Mouse (Mus musculus) mature B cell (primary cell): ENCODE results near the gene Bptf.
"Not testable (repeated sequence)": the region's sequence is repeated elsewhere in the genome, so short reads cannot be mapped to it uniquely, and the experiment has no call there.

Experiments used
- in situ Hi-C: fragments of 300-500 bp; cut with MboI; formaldehyde crosslinking; loops from 2 replicates; pipeline ENCODE4 v1.14.3; 2019

Bptf gene

GRCm38 (mm10) chr11:107057391-107057790, 74.5 kb downstream of the Bptf start:
- in situ Hi-C loops: no loop called here

- in situ Hi-C loops: no loop called here
These were observed 77.1 kb downstream of the Bptf start for GRCm38 (mm10) chr11:107054870-107055269.

GRCm38 (mm10) chr11:107046766-107047620, 84.9 kb downstream of the Bptf start:
- in situ Hi-C loops: no loop called here

GRCm38 (mm10) chr11:107045546-107045945, 86.4 kb downstream of the Bptf start:
- in situ Hi-C loops: no loop called here

GRCm38 (mm10) chr11:107044321-107044720, 87.6 kb downstream of the Bptf start:
- in situ Hi-C loops: no loop called here

GRCm38 (mm10) chr11:107043361-107043760, 88.6 kb downstream of the Bptf start:
- in situ Hi-C loops: no loop called here

- in situ Hi-C loops: no loop called here
These were observed 90.5 kb downstream of the Bptf start for GRCm38 (mm10) chr11:107041396-107041795.

GRCm38 (mm10) chr11:107039417-107039816, 92.5 kb downstream of the Bptf start:
- in situ Hi-C loops: no loop called here

- in situ Hi-C loops: no loop called here
These were observed 97.7 kb downstream of the Bptf start for GRCm38 (mm10) chr11:107034085-107034810.

GRCm38 (mm10) chr11:107031635-107032034, 100.3 kb downstream of the Bptf start:
- in situ Hi-C loops: no loop called here

- in situ Hi-C loops: no loop called here
These were observed 102.4 kb downstream of the Bptf start for GRCm38 (mm10) chr11:107029536-107029935.

GRCm38 (mm10) chr11:107028754-107029153, 103.2 kb downstream of the Bptf start:
- in situ Hi-C loops: no loop called here

- in situ Hi-C loops: no loop called here
These were observed 103.7 kb downstream of the Bptf start for GRCm38 (mm10) chr11:107028275-107028618.

GRCm38 (mm10) chr11:107027431-107028274, 104.3 kb downstream of the Bptf start:
- in situ Hi-C loops: no loop called here

- in situ Hi-C loops: no loop called here
These were observed 105.1 kb downstream of the Bptf start for GRCm38 (mm10) chr11:107026554-107027430.

GRCm38 (mm10) chr11:107025411-107026321, 106.3 kb downstream of the Bptf start, which contains the start of gene 1810010H24Rik:
TSS of gene 1810010H24Rik (plus strand) at chr11:107025681.
- in situ Hi-C loops: no loop called here

- in situ Hi-C loops: no loop called here
These were observed 107.5 kb downstream of the Bptf start for GRCm38 (mm10) chr11:107024406-107024805.

- in situ Hi-C loops: no loop called here
These were observed 109.8 kb downstream of the Bptf start for GRCm38 (mm10) chr11:107022050-107022683.

- in situ Hi-C loops: not testable (repeated sequence)
These were observed 112.2 kb downstream of the Bptf start for GRCm38 (mm10) chr11:107019722-107020121.

GRCm38 (mm10) chr11:107019318-107019717, 112.6 kb downstream of the Bptf start:
- in situ Hi-C loops: no loop called here
